In the genomic region with DNA sequence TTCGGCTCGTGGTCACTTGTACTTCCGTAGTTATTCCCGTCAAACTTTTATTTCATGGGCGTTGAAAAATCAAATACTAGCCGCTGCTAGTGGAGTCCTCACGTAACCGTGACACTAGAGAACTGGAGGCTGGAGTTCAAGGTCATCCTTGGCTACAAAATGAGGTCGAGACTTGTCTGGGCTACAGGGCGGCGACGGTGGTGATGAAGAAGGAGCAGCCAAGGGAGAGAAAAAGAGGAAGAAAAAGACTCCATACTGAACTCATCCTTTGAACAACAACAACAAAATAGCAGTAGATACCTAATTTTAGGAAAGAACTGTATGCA, we compare ENCODE assay signal across 8 mouse cellular contexts. TPM values are rescaled to one million over a fixed set of nuclear protein-coding genes. Genes with fewer than 3 reads are reported as not detected.
DNase-seq lines count a peak whose midpoint lies in the region; ATAC-seq and TF ChIP-seq lines count a peak whose summit lies in the region.

No protein-coding gene starts in this region.

- peaks cover 3% of the 10 kb centered on the region; the same call in 1 of the 2 replicates for H3K4me1 ChIP-seq in lung, adult 2 months (ENCODE audit: control insufficient read depth, insufficient read depth, low read length)
- peaks cover 22% of the 10 kb centered on the region for H3K4me1 ChIP-seq in embryonic facial prominence, embryonic 10.5 days
- peaks cover 19% of the 10 kb centered on the region for H3K4me1 ChIP-seq in hindbrain, embryonic 12.5 days

- no peak for DNase-seq in lung, adult 2 months
- DNase-seq in lung, postnatal 10 days: no peak
- DNase-seq in embryonic facial prominence, embryonic 10.5 days (ENCODE audit: low spot score): no peak
- DNase-seq in yolk sac, embryonic 10.5 days (ENCODE audit: low spot score): no peak
- DNase-seq in spleen, adult 12 weeks (ENCODE audit: low spot score): no peak
- no peak for DNase-seq in urinary bladder, postnatal 10 days (ENCODE audit: low spot score)

- TF ChIP-seq POLR2A in lung, adult 2 months (IDR thresholded peaks at IDR 0.05; ENCODE audit: borderline replicate concordance, extremely low read depth, low read depth, low read length): no peak

- H3K36me3 ChIP-seq in embryonic facial prominence, embryonic 10.5 days (replicated peaks): peaks cover 22% of the 10 kb centered on the region
- H3K36me3 ChIP-seq in hindbrain, embryonic 12.5 days: peaks cover 4% of the 10 kb centered on the region

- no peak for TF ChIP-seq CTCF in lung, adult 2 months (IDR thresholded peaks at IDR 0.05; ENCODE audit: insufficient read depth, low read length)

- H3K27me3 ChIP-seq in embryonic facial prominence, embryonic 10.5 days (replicated peaks; ENCODE audit: low read depth, poor library complexity, severe bottlenecking): peaks cover 13% of the 10 kb centered on the region
- no peaks in the 10 kb centered on the region for H3K27me3 ChIP-seq in hindbrain, embryonic 12.5 days

- peak overlapping the region; percentile 99 for H3K27ac ChIP-seq in embryonic facial prominence, embryonic 10.5 days (replicated peaks)
- H3K27ac ChIP-seq in hindbrain, embryonic 12.5 days: peak overlapping the region; percentile 99

- H3K4me2 ChIP-seq in hindbrain, embryonic 12.5 days (replicated peaks): peak overlapping the region; percentile 70

- WGBS in lung, adult 2 months: under 1% methylated on average over 12 of the region's 12 CpGs
- WGBS in embryonic facial prominence, embryonic 10.5 days: under 1% methylated on average over 12 of the region's 12 CpGs
- under 1% methylated on average over 12 of the region's 12 CpGs for WGBS in hindbrain, embryonic 12.5 days

- peak overlapping the region; percentile 86 for H3K4me3 ChIP-seq in lung, adult 2 months (replicated peaks; ENCODE audit: extremely low read depth, low read depth, low read length)
- H3K4me3 ChIP-seq in embryonic facial prominence, embryonic 10.5 days: peak overlapping the region; percentile 98
- H3K4me3 ChIP-seq in hindbrain, embryonic 12.5 days: peak overlapping the region; percentile 96

- H3K9ac ChIP-seq in hindbrain, embryonic 12.5 days: peak overlapping the region; percentile 95

- ATAC-seq in hindbrain, embryonic 12.5 days (ENCODE audit: low FRiP score): no peak
- peak; percentile 29 for ATAC-seq in megakaryocyte progenitor cell, adult 5-6 weeks (replicated peaks; ENCODE audit: poor library complexity)

- H3K9me3 ChIP-seq in embryonic facial prominence, embryonic 10.5 days: no peaks in the 10 kb centered on the region
- H3K9me3 ChIP-seq in hindbrain, embryonic 12.5 days (replicated peaks): no peaks in the 10 kb centered on the region

RNA-seq across cellular contexts. Expression of a gene that starts 0.7 kb away (rescaled TPM):
- 13.7 and 19.9 TPM in 2 replicates for polyA plus RNA-seq in lung, adult 2 months (2012; rRNA removed)
- 34.1 and 35.1 TPM in 2 replicates for polyA plus RNA-seq in embryonic facial prominence, embryonic 10.5 days (2016; fragmentation: Nextera tagmentation; extraction: Ambion mirVana)
- 40.9 and 42.8 TPM in 2 replicates for polyA plus RNA-seq in hindbrain, embryonic 12.5 days (2016; fragmentation: Nextera tagmentation; extraction: Ambion mirVana)
- 50.5 and 58.2 TPM in 2 replicates for total RNA-seq in megakaryocyte progenitor cell, adult 5-6 weeks (2015)
- total RNA-seq in megakaryocyte progenitor cell, adult 5-6 weeks (2017): 83.8 and 108 TPM in 2 replicates
